Mouse (Mus musculus) bone marrow, adult 2 months (tissue): Measurements from ENCODE around the gene Cab39l.

Experiments
- CTCF ChIP-seq: fragments of 200-500 bp; IDR thresholded peaks from 2 replicates; pipeline ENCODE4 v1.5.1; 2011; ENCODE audit warnings: low read length, control low read depth; ENCODE audit not compliant: control insufficient read depth, insufficient read depth
- POLR2A ChIP-seq: fragments of 200-500 bp; IDR thresholded peaks from 2 replicates; pipeline ENCODE4 v1.6.1; 2011; ENCODE audit warnings: low read depth, mild to moderate bottlenecking, control low read depth, low read length, borderline replicate concordance; ENCODE audit not compliant: control insufficient read depth

- TF ChIP-seq CTCF (no peak), POLR2A (no peak)
These were observed 25.7 kb downstream of the Cab39l start for GRCm38 (mm10) chr14:59466503-59466902.
